Mouse (Mus musculus) skeletal muscle tissue, adult 2 months (tissue): ENCODE measurements around the gene Trappc3.

Experiments used
- DNase-seq: peaks from one replicate; pipeline ENCODE4 v3.0.0-alpha.2; 2012; ENCODE audit warnings: low read depth, low spot score

The Trappc3 gene

DNA sequence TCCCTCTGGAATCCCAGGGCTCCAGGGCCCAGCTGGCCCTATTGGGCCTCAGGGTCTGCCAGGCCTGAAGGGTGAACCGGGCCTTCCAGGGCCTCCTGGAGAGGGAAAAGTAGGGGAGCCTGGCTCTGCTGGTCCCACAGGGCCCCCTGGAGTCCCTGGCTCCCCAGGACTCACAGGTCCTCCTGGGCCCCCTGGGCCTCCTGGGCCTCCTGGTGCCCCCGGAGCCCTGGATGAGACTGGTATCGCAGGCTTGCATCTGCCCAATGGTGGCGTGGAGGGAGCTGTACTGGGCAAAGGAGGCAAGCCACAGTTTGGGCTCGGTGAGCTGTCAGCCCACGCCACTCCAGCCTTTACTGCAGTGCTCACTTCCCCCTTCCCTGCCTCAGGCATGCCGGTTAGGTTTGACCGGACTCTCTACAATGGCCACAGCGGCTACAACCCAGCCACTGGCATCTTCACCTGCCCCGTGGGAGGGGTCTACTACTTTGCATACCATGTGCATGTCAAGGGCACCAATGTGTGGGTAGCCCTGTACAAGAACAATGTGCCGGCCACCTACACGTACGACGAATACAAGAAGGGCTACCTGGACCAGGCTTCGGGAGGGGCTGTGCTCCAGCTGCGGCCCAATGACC lies 49.6 kb downstream of the Trappc3 start:
- no peak for DNase-seq

DNA sequence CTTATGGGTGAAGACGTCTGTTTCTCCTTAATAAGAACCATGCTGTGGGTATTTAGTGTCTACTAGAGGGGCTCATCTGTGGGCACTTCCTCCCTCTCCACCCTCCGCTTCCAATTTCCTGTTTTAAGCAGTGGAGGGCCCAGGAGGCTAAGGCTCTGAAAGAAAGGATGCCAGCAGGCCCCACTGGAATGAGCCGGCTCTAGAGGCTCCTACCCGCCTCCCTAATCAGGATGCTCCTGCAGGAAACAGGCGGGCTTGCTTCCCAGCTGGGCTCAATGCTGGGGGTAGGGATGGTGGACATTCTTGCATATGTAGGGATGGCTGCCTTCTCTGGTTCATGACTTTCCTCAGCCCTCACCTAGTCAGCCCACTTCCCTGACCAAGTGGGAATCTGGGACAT lies 51.1 kb downstream of the Trappc3 start:
- no peak for DNase-seq

DNA sequence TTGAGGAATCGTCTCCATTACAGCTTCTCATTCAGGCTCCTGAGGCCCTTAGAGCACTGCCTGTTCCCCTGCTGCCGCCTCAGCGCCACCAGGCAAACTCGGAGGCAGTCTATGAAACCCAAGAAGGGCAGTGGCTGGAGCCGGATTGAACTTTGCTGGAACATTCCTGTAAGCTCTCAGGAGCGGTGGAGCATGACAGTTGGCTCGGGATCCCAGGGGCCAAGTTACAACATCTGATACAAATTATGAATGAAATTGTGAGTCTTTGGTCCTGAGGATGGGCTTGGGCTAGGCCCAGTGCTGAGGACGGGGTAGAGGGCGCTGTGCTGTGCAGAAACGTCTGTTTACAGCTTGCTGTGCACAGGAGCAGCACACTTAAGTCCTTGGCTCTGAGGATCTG lies 52.3 kb downstream of the Trappc3 start:
- peak; percentile 78 for DNase-seq

DNA sequence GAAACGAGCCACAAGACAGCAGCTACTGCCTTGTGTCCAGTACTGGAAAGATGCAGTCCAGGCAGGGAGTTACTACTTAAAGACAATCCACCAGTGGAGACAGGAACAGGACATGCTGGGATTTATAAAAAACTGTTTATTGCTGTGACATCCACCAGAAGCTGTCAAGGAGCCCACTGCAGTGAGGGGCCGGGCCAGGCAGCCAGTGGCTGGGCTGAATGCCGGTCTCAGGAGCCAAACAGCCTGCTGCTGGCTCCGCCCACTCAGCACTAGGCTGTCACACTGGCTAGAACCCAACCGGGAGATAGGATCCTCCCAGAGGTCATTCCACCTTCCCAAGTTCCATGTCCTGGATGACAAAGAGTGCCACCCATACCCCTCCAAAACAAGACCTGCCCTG lies 53.8 kb downstream of the Trappc3 start:
- DNase-seq = no peak

DNA sequence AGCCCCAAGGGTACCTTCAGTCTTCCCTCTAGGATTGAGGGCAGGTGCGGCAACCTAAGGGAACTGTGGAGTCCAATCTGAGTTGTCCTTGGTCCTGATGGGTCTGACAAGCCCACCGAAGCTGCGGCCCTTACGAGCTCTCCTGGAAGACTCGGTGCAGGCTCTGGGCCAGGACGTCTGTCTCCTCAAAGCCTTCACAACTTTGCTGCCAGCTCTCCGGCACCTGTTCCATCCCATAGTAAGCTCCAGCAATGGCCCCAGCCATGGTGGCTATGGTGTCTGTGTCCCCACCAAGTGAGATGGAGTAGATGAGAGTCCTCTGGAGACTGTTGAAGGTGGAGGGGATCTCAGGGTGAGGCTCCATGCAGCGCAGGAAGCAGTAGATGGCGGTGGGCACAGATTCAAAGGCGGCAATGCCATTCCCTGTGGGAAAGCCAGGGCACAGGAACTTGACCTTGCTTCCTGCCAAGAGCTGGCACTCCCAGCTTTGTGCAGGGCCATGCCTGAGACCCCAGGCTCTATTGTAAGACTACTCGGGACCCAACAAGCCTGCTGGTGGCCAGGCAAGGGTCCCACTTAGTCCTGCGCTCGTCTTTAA lies 54.4 kb downstream of the Trappc3 start:
- DNase-seq = no peak

DNA sequence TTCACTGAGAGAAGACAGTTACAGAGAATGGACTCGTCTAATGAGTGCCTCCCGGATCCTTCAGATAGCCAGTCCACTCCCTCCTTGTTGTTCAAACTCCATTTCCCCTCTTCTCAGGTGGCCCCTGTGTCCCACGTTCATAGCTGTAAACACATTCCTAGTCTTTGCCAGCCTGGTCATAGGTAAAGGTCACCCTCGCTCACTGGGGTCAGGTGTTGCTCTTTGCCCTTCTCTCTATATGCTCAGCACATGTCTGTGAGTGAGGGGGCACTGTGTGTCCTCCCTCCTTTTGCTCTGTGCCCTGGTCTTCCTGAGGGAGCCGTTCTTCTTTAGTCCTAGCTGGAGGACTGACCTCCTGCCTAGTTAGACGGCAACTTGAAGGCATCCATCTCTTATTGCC lies 57.7 kb downstream of the Trappc3 start:
- DNase-seq = no peak

DNA sequence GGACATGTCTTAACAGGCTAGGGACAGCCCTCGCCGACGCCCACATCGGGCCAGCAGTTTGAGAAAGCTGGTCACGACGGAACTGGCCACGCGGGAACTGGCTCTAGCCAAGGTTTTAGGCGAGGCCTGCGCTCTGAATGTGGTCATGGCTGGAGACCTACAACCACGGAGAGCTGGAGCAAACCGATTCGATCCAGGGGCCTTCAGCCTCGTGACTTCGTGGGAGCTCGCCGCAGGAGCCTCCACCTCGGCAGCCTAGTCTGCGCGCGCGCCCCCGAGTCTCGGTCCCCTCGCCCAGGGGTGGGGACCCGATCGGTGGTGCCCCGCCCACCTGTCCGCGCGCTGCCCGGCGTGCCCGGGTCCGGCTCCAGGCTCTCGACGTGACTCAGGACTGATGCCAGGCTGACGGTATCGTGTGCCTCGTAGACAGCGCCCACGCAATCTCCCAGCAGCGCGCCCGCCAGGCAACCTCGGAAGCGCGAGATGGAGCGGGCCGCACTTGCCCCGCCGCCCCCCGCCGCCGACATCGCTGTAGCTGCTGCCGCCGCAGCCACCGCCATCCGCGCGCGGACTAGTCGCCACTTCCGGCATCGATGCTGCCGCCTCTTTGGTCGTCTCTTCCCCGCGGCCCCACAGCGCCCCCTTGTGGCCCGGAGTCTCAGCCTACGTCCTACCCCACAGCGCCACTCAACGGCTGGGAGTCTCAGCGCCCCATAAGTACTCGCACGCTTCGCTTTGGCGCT lies 59.2 kb downstream of the Trappc3 start, which contains the start of gene Adprhl2:
Gene Adprhl2 (minus strand): TSS at position 593 of the 743 bp plus-strand sequence.
- peak; percentile 92 for DNase-seq

DNA sequence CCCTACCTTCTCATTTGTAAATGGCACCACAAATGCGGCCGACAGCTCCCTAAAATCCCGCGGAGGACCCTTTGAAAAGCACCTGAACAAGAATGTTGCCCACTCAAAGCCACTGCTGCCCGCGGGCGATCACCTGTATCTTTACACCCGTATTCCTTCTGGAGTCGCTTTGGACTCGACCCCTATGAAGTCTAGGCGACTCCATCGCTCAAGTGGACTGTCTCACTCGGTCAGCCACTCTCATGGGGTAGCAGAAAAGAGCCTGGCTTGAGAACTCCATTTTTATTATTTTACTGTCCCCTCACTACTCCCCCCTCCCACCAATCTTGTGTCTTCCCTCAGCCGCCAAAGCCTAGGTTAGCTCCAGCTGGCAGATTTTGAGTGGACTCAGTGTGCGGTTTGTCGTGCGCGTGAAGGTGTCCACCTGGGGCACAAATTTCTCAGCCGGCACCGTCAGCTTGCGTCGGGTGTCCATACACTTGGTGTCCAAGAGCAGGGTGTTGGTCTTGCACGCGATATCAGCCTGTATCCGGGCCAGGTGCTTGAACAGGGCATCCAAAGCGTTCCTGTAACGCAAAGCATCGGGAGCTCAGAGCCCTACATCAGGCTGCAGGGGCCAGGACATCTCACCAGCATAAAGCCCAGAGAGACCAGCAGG lies 59.9 kb downstream of the Trappc3 start:
- no peak for DNase-seq

DNA sequence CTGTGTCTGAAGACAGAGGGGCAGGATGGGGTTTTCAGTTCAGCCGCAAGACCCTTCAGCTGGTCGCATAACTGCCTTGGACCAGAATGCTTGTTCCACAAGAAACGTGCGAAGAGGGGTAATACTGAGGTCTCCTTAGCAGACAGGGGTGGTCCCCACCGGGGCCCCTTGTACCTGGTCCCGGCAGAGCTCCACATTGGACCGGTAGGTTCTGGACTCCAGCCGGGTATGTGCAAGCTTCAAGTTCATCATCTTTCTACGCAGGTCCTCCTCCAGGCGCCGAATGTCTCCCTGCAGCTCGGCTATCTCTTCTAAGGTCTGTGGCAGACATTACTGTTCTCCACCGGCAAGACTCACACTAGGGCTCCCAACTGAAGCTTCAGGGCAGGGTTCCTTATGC lies 60.5 kb downstream of the Trappc3 start:
- no peak for DNase-seq

DNA sequence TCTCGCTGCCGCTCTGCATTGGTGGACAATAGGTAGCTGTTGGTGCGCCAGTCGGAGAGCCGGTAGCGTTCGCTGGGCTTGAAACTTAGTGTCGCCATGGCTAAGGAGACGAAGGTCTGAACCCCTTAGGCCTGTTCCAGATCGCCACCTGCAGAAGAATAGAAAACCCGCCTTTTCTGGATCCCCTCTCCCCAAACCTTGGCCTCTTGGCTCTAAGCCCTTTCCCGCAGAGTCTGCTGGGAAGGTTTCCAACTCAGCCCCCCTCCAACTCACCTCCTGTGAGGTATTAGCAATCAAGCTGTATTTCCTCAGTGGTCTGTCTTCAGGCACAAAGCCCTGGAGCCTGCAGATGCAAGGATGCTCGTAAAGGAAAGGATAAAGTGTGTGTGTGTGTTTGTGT lies 62.7 kb downstream of the Trappc3 start:
- DNase-seq = no peak

DNA sequence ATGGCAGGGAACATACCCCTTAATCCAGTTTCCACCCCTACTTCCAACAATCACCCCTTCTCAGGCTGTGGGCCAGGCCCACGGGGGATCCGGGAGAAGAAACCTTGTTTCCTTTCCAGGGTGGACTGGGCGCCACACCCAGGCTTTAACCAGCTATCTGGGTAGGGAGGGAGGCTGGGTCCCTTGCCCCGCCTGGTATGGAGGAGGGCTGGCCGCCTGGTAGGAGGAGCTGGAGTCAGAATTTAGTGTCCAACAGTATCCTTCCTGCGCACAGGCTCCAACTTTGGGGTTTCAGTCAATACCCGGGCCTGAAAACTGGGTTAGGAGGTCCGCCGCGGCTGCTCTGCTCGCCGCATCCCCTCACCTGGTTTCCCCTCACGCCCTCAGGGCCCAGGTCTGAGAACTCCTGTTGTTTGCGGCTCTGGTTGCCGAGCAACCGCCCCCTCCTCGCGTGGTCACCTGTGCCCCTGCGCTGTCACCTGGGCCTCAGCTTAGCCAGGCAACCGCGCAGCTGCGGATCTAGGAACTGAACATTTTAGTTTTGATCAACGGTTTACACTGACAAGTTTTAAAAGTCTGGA lies 63.2 kb downstream of the Trappc3 start, which contains the start of gene Tekt2:
Gene Tekt2 (minus strand): TSS at position 408 of the 581 bp plus-strand sequence.
- no peak for DNase-seq
